Mouse (Mus musculus): ENCODE results near the gene Gm13288.
"Not testable (repeated sequence)": the region's sequence is repeated elsewhere in the genome, so short reads cannot be mapped to it uniquely, and the experiment has no call there.

The Gm13288 gene

DNA sequence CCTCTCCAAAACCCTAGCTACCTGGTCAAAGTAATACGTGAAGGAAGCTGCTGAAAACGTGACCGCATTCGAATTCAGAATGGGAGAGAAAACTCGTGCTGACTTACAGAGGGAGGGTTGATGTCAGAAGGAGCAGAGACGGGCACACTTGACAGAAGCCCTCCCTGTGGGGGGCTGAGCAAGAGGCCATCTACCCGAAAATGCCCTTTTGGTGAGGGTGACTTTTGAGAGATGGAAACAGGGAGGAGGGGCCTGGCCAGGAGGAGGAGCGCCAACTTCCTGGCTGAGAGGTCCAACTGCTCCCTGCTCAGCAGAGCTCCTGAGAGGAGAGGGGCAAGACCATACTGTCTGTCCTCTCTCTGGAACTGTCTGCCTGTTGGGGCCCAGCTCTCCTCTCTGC lies at the start of gene Gm13288:
Gm13288 (plus strand) TSS at position 301 of the 400 bp plus-strand sequence.
- not testable (repeated sequence) for DNase-seq (ENCODE audit: low spot score)

DNA sequence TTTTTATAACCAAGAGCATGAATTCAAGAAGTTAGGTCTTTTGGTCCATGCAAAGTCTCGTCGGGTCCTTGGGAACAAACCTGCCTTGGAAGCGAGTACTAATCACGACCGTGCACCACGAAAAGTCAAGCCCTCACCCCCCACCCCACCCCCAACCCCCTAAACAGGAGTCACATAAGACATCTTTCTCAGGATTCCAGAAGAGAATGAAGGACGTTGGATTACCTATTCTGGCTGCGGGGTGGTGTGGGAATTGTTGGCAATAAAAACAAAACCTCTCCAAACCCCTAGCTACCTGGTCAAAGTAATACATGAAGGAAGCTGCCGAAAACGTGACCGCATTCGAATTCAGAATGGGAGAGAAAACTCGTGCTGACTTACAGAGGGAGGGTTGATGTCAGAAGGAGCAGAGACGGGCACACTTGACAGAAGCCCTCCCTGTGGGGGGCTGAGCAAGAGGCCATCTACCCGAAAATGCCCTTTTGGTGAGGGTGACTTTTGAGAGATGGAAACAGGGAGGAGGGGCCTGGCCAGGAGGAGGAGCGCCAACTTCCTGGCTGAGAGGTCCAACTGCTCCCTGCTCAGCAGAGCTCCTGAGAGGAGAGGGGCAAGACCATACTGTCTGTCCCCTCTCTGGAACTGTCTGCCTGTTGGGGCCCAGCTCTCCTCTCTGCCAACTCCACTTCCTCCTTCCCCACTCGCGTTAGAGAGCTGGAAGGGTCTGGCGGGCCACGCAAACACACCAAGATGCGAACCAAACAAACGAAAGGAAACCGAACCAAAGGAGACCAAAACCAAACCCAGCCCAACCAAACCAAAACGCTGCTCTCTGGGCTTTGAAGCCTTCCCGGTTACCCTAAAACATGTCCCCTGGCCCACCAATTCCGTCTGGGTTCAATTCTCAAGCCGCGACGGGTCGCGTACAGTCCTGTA lies 48.5 kb upstream of the Gm13288 start:
- DNase-seq (ENCODE audit: low spot score), result not testable (repeated sequence)

DNA sequence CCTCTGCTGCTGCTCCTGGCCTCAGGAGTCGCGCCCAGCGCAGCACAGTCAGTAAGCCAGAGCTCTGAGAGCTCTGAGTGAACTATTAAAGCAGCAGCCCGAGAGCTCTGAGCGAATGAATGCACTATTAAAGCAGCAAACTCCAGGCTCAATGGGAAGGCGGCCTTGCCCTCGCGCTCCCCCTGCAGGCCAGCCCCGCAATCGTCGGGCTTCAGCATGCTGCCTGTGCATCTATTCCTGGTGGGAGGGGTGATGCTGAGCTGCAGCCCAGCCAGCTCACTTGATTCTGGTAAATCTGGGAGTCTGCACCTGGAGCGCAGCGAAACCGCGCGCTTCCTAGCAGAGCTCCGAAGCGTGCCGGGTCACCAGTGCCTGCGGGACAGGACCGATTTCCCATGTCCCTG lies 47.7 kb upstream of the Gm13288 start:
- DNase-seq (ENCODE audit: low spot score), result not testable (repeated sequence)

DNA sequence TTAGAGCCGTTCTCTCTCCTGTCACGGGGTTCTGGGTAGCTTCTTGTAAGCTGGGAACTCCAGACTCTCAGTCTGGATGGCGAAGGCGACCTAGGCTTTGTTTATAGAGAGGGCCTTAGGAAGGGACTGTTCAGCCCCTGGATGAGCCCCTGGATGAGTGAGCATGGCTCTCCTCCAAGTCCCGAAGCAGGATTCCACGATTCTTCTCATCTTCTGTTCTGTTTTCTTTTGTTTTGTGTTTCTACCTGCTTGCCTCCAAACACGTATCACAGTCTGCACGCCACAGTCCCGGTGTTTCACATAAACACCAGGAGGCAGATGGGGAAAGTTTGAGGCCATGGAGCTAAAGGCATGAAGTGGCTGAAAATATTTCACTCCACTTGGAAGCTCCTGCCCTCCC lies 46.6 kb upstream of the Gm13288 start:
- not testable (repeated sequence) for DNase-seq (ENCODE audit: low spot score)

DNA sequence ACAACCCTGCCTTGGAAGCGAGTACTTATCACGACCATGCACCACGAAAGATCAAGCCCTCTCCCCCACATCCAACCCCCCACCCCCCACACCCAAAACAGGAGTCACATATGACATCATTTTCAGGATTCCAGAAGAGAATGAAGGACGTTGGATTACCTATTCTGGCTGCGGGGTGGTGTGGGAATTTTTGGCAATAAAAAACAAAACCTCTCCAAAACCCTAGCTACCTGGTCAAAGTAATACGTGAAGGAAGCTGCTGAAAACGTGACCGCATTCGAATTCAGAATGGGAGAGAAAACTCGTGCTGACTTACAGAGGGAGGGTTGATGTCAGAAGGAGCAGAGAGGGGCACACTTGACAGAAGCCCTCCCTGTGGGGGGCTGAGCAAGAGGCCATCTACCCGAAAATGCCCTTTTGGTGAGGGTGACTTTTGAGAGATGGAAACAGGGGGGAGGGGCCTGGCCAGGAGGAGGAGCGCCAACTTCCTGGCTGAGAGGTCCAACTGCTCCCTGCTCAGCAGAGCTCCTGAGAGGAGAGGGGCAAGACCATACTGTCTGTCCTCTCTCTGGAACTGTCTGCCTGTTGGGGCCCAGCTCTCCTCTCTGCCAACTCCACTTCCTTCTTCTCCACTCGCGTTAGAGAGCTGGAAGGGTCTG lies 45.6 kb upstream of the Gm13288 start, which contains the start of gene Gm13283:
Gm13283 (plus strand) TSS at position 510 of the 659 bp plus-strand sequence.
- DNase-seq (ENCODE audit: low spot score), result not testable (repeated sequence)

DNA sequence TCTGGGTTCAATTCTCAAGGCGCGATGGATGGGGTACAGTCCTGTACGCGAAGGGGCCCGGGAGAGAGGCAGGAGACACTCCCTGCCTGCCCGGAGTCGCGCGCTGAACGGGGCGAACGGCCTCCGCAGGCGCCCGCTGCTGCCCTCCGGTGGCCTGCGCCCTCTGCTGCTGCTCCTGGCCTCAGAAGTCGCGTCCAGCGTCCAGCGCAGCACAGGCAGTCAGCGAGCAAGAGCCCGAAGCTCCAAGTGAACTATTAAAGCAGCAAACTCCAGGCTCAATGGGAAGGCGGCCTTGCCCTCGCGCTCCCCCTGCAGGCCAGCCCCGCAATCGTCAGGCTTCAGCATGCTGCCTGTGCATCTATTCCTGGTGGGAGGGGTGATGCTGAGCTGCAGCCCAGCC lies 44.9 kb upstream of the Gm13288 start:
- not testable (repeated sequence) for DNase-seq (ENCODE audit: low spot score)

DNA sequence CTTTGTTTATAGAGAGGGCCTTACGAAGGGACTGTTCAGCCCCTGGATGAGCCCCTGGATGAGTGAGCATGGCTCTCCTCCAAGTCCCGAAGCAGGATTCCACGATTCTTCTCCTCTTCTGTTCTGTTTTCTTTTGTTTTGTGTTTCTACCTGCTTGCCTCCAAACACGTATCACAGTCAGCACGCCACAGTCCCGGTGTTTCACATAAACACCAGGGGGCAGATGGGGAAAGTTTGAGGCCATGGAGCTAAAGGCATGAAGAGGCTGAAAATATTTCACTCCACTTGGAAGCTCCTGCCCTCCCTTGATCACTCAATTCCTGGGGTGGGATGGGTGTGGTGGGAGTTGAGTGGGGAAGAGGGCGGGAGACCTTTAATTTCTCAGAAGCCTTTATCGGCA lies 43.6 kb upstream of the Gm13288 start:
- DNase-seq (ENCODE audit: low spot score), result not testable (repeated sequence)

DNA sequence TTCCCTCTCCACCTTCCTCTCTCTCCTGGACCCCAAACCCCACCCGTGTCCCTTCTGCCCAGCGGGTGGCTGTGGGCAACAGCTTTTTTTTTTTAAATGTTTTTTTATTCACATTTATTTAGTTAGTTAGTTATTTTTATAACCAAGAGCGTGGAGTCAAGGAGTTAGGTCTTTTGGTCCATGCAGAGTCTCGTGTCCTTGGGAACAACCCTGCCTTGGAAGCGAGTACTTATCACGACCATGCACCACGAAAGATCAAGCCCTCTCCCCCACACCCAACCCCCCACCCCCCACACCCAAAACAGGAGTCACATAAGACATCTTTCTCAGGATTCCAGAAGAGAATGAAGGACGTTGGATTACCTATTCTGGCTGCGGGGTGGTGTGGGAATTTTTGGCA lies 43.0 kb upstream of the Gm13288 start:
- DNase-seq (ENCODE audit: low spot score), result not testable (repeated sequence)

DNA sequence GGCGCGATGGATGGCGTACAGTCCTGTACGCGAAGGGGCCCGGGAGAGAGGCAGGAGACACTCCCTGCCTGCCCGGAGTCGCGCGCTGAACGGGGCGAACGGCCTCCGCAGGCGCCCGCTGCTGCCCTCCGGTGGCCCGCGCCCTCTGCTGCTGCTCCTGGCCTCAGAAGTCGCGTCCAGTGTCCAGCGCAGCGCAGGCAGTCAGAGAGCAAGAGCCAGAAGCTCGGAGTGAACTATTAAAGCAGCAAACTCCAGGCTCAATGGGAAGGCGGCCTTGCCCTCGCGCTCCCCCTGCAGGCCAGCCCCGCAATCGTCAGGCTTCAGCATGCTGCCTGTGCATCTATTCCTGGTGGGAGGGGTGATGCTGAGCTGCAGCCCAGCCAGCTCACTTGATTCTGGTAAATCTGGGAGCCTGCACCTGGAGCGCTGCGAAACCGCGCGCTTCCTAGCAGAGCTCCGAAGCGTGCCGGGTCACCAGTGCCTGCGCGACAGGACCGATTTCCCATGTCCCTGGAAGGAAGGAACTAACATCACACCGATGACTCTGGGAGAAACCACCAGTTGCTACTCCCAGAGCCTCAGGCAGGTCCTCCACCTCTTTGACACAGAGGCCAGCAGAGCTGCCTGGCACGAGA lies 41.8 kb upstream of the Gm13288 start:
- DNase-seq (ENCODE audit: low spot score), result not testable (repeated sequence)

DNA sequence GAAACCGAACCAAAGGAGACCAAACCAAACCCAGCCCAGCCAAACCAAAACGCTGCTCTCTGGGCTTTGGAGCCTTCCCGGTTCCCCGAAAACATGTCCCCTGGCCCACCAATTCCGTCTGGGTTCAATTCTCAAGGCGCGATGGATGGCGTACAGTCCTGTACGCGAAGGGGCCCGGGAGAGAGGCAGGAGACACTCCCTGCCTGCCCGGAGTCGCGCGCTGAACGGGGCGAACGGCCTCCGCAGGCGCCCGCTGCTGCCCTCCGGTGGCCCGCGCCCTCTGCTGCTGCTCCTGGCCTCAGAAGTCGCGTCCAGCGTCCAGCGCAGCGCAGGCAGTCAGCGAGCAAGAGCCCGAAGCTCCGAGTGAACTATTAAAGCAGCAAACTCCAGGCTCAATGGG lies 31.8 kb upstream of the Gm13288 start, which contains the start of gene Gm13290:
Gm13290 (plus strand) TSS at position 301 of the 400 bp plus-strand sequence.
- DNase-seq (ENCODE audit: low spot score), result not testable (repeated sequence)

DNA sequence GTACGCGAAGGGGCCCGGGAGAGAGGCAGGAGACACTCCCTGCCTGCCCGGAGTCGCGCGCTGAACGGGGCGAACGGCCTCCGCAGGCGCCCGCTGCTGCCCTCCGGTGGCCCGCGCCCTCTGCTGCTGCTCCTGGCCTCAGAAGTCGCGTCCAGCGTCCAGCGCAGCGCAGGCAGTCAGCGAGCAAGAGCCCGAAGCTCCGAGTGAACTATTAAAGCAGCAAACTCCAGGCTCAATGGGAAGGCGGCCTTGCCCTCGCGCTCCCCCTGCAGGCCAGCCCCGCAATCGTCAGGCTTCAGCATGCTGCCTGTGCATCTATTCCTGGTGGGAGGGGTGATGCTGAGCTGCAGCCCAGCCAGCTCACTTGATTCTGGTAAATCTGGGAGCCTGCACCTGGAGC lies 28.7 kb upstream of the Gm13288 start, which contains the start of gene Gm13289:
Gm13289 (plus strand) TSS at position 301 of the 400 bp plus-strand sequence.
- not testable (repeated sequence) for DNase-seq (ENCODE audit: low spot score)

DNA sequence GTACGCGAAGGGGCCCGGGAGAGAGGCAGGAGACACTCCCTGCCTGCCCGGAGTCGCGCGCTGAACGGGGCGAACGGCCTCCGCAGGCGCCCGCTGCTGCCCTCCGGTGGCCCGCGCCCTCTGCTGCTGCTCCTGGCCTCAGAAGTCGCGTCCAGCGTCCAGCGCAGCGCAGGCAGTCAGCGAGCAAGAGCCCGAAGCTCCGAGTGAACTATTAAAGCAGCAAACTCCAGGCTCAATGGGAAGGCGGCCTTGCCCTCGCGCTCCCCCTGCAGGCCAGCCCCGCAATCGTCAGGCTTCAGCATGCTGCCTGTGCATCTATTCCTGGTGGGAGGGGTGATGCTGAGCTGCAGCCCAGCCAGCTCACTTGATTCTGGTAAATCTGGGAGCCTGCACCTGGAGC lies 25.8 kb upstream of the Gm13288 start, which contains the start of gene Gm13272:
Gm13272 (plus strand) TSS at position 301 of the 400 bp plus-strand sequence.
- not testable (repeated sequence) for DNase-seq (ENCODE audit: low spot score)

DNA sequence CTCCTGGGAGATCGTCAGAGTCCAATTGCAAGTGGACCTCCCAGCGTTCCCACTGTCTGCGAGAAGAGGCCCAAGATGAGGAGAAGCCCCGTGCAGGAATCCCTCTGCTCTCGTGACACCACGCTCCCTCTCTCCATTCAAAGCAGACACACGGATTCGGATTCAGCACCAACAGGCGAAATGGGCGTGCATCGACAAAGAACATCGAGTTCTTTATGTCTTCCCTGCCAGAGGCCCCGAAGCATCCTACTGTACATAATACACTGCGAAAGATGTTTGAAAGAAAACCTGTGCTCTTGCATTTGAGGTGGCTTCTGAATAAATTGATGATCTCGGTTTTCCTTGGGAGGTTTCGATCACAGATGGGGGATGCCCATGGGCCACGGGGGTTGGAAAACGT lies 25.0 kb upstream of the Gm13288 start:
- DNase-seq (ENCODE audit: low spot score), result not testable (repeated sequence)

DNA sequence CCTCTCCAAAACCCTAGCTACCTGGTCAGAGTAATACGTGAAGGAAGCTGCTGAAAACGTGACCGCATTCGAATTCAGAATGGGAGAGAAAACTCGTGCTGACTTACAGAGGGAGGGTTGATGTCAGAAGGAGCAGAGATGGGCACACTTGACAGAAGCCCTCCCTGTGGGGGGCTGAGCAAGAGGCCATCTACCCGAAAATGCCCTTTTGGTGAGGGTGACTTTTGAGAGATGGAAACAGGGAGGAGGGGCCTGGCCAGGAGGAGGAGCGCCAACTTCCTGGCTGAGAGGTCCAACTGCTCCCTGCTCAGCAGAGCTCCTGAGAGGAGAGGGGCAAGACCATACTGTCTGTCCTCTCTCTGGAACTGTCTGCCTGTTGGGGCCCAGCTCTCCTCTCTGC lies 23.5 kb upstream of the Gm13288 start, which contains the start of gene Ifnz:
Ifnz (plus strand) TSS at position 301 of the 400 bp plus-strand sequence.
- DNase-seq (ENCODE audit: low spot score), result not testable (repeated sequence)

DNA sequence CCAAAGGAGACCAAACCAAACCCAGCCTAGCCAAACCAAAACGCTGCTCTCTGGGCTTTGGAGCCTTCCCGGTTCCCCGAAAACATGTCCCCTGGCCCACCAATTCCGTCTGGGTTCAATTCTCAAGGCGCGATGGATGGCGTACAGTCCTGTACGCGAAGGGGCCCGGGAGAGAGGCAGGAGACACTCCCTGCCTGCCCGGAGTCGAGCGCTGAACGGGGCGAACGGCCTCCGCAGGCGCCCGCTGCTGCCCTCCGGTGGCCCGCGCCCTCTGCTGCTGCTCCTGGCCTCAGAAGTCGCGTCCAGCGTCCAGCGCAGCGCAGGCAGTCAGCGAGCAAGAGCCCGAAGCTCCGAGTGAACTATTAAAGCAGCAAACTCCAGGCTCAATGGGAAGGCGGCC lies 23.0 kb upstream of the Gm13288 start:
- not testable (repeated sequence) for DNase-seq (ENCODE audit: low spot score)

DNA sequence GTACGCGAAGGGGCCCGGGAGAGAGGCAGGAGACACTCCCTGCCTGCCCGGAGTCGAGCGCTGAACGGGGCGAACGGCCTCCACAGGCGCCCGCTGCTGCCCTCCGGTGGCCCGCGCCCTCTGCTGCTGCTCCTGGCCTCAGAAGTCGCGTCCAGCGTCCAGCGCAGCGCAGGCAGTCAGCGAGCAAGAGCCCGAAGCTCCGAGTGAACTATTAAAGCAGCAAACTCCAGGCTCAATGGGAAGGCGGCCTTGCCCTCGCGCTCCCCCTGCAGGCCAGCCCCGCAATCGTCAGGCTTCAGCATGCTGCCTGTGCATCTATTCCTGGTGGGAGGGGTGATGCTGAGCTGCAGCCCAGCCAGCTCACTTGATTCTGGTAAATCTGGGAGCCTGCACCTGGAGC lies 19.9 kb upstream of the Gm13288 start, which contains the start of gene Gm13276:
Gm13276 (plus strand) TSS at position 301 of the 400 bp plus-strand sequence.
- DNase-seq (ENCODE audit: low spot score), result not testable (repeated sequence)

DNA sequence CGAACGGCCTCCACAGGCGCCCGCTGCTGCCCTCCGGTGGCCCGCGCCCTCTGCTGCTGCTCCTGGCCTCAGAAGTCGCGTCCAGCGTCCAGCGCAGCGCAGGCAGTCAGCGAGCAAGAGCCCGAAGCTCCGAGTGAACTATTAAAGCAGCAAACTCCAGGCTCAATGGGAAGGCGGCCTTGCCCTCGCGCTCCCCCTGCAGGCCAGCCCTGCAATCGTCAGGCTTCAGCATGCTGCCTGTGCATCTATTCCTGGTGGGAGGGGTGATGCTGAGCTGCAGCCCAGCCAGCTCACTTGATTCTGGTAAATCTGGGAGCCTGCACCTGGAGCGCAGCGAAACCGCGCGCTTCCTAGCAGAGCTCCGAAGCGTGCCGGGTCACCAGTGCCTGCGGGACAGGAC lies 16.9 kb upstream of the Gm13288 start, which contains the start of gene Gm13277:
Gm13277 (plus strand) TSS at position 231 of the 400 bp plus-strand sequence.
- DNase-seq (ENCODE audit: low spot score), result not testable (repeated sequence)

DNA sequence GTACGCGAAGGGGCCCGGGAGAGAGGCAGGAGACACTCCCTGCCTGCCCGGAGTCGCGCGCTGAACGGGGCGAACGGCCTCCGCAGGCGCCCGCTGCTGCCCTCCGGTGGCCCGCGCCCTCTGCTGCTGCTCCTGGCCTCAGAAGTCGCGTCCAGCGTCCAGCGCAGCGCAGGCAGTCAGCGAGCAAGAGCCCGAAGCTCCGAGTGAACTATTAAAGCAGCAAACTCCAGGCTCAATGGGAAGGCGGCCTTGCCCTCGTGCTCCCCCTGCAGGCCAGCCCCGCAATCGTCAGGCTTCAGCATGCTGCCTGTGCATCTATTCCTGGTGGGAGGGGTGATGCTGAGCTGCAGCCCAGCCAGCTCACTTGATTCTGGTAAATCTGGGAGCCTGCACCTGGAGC lies 14.1 kb upstream of the Gm13288 start, which contains the start of gene Gm13278:
Gm13278 (plus strand) TSS at position 301 of the 400 bp plus-strand sequence.
- DNase-seq (ENCODE audit: low spot score), result not testable (repeated sequence)

DNA sequence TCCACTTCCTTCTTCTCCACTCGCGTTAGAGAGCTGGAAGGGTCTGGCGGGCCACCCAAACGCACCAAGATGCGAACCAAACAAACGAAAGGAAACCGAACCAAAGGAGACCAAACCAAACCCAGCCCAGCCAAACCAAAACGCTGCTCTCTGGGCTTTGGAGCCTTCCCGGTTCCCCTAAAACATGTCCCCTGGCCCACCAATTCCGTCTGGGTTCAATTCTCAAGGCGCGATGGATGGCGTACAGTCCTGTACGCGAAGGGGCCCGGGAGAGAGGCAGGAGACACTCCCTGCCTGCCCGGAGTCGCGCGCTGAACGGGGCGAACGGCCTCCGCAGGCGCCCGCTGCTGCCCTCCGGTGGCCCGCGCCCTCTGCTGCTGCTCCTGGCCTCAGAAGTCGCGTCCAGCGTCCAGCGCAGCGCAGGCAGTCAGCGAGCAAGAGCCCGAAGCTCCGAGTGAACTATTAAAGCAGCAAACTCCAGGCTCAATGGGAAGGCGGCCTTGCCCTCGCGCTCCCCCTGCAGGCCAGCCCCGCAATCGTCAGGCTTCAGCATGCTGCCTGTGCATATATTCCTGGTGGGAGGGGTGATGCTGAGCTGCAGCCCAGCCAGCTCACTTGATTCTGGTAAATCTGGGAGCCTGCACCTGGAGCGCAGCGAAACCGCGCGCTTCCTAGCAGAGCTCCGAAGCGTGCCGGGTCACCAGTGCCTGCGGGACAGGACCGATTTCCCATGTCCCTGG lies 11.2 kb upstream of the Gm13288 start, which contains the start of gene Gm13275:
Gm13275 (plus strand) TSS at position 552 of the 740 bp plus-strand sequence.
- not testable (repeated sequence) for DNase-seq (ENCODE audit: low spot score)

DNA sequence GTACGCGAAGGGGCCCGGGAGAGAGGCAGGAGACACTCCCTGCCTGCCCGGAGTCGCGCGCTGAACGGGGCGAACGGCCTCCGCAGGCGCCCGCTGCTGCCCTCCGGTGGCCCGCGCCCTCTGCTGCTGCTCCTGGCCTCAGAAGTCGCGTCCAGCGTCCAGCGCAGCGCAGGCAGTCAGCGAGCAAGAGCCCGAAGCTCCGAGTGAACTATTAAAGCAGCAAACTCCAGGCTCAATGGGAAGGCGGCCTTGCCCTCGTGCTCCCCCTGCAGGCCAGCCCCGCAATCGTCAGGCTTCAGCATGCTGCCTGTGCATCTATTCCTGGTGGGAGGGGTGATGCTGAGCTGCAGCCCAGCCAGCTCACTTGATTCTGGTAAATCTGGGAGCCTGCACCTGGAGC lies 8.2 kb upstream of the Gm13288 start, which contains the start of gene Gm13279:
Gm13279 (plus strand) TSS at position 301 of the 400 bp plus-strand sequence.
- not testable (repeated sequence) for DNase-seq (ENCODE audit: low spot score)

Measured in spleen, adult 12 weeks (tissue).